Mouse (Mus musculus) kidney, adult 18-20 months (tissue): ENCODE data around the gene Arhgef10l.

Experiments
- DNase-seq: peaks from one replicate; pipeline ENCODE4 v3.0.0; 2021

Gene Arhgef10l

DNA sequence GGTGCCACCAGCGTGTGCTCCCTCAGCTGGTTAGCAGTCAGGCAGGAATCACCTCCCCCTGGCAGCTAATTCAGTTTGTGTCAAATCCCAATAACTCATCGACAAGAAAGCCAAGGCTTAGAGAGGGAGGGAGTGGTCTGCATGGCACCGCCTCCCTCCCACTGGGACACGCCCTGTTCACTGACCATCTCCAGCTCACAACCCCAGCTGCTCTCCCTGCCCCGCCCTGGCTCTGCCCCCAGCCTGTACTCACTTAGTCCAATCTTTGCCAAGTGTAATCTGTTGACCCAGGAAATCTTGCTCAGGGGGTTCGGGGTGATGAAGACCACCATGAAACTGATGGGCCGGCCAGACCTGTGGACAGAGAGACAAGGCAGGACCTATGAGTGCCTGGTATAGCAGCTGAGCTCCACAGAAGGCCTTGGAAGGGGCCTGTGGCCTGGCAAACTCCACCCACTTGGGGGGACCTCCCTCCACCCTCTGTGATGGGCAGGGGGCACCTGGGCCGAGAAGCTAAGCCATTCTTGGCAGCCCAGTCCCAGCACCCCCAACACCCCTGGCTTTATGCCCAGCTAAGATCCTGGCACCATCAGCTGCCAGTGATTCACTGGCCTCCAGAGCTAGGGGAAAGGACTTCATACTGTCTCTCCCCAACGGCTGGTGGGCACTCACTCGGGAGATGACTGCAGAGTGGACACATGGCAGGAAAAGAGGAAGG is 103.2 kb downstream of the Arhgef10l start:
- DNase-seq = no peak

GRCm38 (mm10) chr4:140561744-140562143 is 104.1 kb downstream of the Arhgef10l start:
- DNase-seq = no peak

DNA sequence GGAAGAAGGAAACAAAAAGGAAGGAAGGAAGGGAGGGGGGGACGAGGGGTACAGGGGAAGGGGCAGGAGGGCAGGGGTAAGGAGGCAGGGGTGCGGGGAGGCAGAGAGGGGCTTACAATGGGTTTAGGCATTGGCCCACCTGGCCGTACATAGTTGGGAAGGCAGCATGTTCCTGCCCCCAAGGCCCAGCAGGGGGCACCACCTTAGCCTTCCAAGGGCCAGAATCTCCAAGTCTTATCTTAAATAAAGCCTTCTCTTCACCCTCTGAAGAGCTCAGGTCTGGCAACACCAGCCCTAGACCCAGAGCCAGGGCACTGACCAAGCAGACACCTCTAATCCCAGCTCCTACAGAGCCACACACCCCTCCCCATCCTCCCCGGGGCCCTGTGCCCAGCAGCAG is 106.0 kb downstream of the Arhgef10l start:
- DNase-seq = no peak

- no peak for DNase-seq
Measured at GRCm38 (mm10) chr4:140558193-140558592, 107.6 kb downstream of the Arhgef10l start.

- no peak for DNase-seq
Measured at GRCm38 (mm10) chr4:140556561-140556960, 109.3 kb downstream of the Arhgef10l start.

GRCm38 (mm10) chr4:140555273-140555672 is 110.5 kb downstream of the Arhgef10l start:
- DNase-seq = peak; percentile 65

DNA sequence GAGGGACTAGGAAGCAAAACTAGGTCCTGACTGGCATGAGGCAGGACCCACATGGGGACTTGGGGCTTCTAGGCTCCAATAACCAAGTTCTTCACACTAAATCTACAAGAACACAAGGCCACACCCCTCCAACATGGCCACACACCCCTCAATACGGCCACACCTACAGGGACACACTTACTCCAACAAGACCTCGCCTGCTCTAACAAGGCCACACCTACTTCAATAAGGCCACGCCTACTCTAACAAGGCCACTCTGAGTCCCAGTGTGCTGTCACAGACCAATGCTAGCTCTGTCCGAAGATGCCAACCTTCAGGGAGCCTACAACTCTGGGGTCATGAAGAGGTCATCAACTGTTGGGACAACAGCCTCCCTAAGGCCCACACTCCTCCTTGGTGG is 111.3 kb downstream of the Arhgef10l start:
- DNase-seq = no peak

- DNase-seq = no peak
Measured at GRCm38 (mm10) chr4:140551766-140552165, 114.0 kb downstream of the Arhgef10l start.

DNA sequence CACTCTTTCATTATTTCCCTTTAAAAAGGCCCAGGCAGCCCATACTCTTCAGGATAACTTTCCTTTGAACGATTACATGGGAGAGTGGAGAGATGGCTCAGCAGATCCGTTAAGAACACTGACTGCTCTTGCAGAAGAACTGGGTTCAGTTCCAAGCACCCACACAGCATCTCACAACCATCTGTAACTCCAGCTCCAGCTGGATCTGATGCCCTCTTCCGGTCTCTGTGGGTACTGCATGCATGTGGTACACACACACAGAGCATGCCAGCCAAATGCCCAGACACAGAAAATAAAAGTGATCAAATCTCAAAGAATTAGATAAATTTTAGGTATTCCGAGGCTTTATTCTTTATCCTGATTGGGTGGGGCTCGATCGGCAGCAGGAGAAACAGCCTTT is 115.1 kb downstream of the Arhgef10l start:
- DNase-seq = no peak

DNA sequence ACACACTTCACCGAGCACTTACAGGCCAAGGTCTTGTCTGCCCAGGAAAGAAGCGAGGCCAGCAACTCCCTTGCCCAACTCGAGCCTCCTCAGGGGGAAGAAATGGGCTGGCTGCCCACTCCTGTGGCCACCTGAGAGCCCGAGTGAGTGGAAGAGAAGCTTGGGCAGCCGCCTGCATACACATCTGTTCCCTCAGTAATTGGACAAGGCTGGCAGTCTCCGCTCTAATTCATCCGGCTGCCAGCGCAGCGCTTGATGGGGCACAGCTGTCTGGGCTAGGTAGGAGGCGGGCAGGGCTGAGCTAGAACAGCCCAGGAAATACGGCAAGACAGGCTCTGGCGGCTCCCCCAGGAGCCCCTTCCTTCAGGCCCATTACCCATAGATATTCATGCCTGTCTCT is 115.8 kb downstream of the Arhgef10l start:
- DNase-seq = no peak

GRCm38 (mm10) chr4:140547488-140547887 is 118.3 kb downstream of the Arhgef10l start:
- DNase-seq = peak; percentile 67

DNA sequence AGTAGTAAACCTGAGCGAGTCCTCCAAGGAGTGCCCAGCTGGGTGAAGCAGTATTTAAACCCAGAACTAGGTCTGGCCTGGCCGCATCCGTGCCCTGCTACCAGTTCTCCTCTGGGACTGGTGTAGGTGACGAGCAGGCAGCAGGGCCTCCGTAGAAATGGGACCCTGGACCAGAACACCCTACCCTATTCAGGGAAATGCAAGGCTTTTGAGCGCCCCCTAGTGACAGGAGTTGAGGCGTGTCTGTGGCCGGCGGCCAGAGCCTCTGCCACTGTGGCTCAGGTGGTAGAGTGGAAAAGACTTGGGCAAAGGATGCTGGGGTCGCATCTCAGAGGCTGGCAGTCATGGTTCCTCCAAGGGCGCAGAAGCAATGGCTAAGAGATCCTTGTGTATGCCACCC is 126.7 kb downstream of the Arhgef10l start:
- DNase-seq = peak; percentile 60

DNA sequence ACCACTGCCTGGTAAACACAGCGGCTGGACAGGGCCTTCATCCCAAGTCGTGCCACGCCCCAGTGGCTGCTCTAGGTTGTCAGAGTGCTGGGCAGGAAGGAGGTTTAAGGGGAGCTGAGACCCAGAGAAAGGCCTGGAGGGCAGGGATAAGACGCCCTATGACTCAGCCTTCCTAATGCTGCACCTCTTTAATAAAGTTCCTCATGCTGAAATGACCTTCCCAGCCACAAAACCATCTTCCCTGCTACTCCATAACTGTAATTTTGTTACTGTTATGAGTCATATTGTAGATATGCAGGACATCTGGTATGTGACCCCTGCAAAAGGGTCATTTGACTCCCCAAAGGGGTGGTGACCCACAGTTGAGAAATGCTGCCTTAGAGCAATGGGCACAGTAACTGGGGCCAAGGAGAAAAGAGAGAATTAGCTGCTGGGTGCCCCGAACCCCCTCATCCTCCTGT is 128.2 kb downstream of the Arhgef10l start:
- DNase-seq = no peak

DNA sequence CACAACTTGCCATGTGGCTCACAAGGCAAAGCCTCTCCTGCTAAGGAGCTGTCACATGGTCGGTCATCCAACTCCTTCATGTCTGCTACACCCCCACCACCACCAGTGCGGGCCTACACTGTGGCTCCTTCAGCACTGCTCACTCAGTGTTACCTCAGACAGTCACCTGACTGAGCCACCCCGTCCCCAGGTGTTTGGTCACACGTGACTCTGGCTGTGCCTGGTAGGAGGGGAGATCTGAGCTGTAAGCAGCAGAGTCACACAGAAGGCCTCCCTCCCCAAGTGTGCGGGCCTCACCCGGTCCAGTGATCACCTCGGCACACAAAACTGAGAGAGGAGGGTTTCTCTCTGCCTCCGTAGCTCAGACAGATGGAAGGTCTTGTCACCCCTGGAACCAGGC is 130.5 kb downstream of the Arhgef10l start:
- no peak for DNase-seq

GRCm38 (mm10) chr4:140532270-140532669 is 133.5 kb downstream of the Arhgef10l start:
- peak; percentile 15 for DNase-seq

DNA sequence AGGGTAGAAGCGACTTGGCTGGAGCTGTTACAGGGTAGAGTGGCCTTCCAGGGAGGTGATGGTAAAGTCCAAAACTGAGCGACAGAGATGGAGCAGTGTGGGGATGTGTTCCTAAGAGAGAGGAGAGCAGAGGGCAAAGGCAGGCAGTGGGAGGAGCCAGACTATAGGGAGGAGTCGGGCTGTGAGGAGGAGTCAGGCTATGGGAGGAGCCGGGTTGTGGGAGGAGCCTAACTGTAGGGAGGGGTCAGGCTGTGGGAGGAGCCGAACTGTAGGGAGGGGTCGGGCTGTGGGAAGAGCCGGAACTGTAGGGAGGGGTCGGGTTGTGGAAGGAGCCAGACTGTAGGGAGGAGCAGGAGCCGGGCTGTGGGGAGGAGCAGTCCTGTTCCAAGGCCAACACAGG is 134.8 kb downstream of the Arhgef10l start:
- peak; percentile 59 for DNase-seq

DNA sequence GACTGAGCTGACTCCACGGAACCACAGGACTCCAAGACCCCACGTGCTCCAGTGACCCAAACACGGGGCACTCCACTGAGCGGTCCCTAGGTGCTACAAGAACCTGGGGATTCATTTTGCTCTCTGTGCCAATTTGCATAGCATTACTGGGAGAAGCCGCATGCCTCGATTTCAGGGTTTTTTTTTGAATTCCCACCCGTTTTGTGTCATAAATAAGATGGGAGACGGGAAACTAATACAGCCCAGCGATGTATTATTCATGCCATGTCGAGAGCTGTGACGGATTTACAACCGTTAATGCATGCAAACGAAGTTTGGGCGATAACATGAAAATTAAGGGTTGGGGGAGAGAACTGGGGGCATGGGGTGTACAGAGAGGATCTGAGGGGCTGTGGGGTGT is 136.1 kb downstream of the Arhgef10l start:
- DNase-seq = no peak

DNA sequence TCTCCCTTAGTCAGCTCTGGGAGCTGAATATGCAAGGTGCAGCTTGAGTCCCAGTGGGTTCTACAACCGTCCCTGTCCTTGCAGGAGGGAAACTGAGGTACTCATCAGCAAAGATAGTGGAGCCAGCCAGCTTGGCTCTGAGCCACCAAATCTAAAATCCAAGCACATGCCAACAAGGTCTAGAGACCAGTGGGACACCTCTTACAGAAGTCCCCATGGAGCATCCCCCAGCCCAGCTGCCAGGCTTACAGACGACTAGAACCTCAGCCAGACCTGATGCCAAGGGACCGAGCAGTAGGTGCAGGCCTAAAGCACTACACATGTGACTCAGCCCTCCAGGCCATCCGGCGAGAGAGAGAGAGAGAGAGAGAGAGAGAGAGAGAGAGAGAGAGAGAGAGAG is 137.4 kb downstream of the Arhgef10l start:
- DNase-seq = no peak

GRCm38 (mm10) chr4:140525674-140526177 is 140.1 kb downstream of the Arhgef10l start:
- peak; percentile 6 for DNase-seq

DNA sequence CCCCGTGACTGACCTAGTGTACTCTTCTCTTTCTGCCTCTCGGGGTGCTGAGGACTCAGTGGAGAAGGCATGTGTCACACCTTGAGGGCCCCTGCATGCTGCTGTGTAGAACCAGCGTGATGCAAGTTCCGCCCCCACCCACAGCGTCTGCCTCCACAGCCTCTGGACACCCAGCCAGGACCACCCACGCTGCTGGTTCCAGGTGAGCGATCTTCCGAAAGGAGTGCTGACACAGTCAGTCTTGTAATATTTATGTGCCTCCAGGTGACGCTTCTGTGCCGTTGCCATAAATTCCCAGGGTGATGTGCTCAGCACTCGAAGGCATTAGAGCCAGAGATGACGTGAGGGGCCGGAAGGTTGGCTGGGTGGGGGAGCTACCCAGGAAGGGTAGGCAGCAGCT is 140.9 kb downstream of the Arhgef10l start:
- peak; percentile 20 for DNase-seq

DNA sequence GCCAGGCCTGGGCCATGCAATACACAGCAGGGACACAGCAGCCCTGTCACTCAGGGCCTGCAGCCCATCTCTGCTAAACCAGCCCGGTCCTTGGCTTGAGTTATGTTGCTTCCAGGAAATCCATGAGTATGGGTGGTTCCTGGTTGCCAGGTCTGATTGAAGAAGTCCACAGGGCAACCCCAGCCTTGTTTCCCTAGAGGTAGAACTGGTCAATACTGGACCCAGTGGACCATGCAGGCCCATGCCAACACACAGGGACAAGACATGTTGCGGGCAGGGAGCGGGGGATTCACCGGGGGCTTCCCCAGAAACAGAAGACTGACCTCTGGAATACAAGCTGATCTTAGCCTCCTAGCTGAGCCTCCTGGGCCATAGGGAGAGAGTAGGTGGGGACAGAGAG is 142.9 kb downstream of the Arhgef10l start:
- no peak for DNase-seq

GRCm38 (mm10) chr4:140520719-140521118 is 145.1 kb downstream of the Arhgef10l start:
- no peak for DNase-seq

GRCm38 (mm10) chr4:140513797-140514196 is 152.0 kb downstream of the Arhgef10l start:
- DNase-seq = no peak

DNA sequence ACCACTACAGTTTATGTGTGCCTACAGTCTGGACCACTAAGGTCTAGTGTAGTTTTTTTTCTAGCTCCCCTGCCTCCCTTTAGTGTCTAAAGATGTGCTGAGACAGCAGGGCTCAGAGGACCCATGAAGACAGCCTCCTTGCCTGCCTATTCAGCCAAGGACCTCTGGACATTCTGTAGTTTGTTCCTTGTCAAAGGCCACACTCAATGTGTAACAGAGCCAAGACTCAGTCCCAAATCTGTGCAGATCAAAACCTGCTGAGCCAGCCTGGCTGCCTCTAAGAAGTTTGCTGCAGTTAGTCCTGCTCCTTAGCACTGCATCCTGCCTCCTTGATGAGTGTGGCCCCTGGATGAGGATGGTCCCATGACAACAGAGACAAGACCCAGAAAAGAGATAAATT is 156.0 kb downstream of the Arhgef10l start:
- no peak for DNase-seq

DNA sequence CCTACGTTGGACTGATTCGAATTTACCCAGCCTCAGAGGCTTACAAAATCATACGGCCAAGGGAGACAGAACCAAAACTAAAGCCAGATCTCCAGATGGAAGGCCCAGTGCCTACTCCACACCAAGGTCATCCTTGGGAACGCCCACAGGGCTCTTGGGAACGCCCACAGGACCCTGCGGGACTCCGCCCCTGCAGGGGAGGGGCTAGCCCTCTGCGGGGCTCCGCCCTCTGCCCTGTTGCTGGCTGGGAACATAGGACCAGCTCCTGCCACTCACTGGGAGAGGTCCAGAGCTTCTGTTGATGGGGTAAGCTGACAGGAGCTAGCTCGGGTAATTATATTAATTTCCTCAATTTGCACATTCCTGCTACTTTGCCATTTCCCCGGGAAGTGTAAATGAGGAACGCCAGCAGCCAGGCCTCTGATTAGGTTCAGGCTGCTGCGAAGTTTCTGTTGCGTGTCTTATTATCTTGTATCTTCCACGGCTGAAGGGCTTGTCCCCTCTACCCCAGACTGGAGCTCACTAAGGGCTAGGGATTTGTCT is 158.6 kb downstream of the Arhgef10l start:
- no peak for DNase-seq
